19 mouse cellular contexts compared by ENCODE assay signal in genomic region chr11:77506941-77507340, GRCm38 (mm10). TPM values are rescaled to one million over a fixed set of nuclear protein-coding genes. Genes with fewer than 3 reads are reported as not detected.
DNase-seq lines count a peak whose midpoint lies in the region; ATAC-seq and TF ChIP-seq lines count a peak whose summit lies in the region.
"Had no signal": no experiment of that assay in that cellular context is flagged by ENCODE, and none has a peak within 500 bp of the region (broad histone marks: within the 10 kb centered on the region; RNA-seq: fewer than 3 reads in every experiment).

No protein-coding gene starts in this region.

- no peak overlapping the region for H3K4me3 ChIP-seq in stomach, embryonic 16.5 days (replicated peaks; ENCODE audit: low read length)
- H3K4me3 ChIP-seq in stomach, postnatal 0 days (ENCODE audit: low read depth, low read length), result no peak overlapping the region
- H3K4me3 ChIP-seq: heart, embryonic 10.5 days; hindbrain, embryonic 13.5 days; liver, embryonic 15.5 days had no signal

- peaks cover 32% of the 10 kb centered on the region for H3K36me3 ChIP-seq in stomach, embryonic 16.5 days (ENCODE audit: control insufficient read depth, insufficient read depth, low read length)
- peaks cover 33% of the 10 kb centered on the region for H3K36me3 ChIP-seq in stomach, postnatal 0 days (ENCODE audit: control insufficient read depth, insufficient read depth, low read length)

- no peak for ATAC-seq in stomach, embryonic 16.5 days (ENCODE audit: insufficient read depth, low FRiP score)
- no peak for ATAC-seq in stomach, postnatal 0 days (ENCODE audit: low FRiP score, low TSS enrichment)

- peak; percentile 42 for DNase-seq in cerebellum, adult 9-10 months
- DNase-seq in cerebellum, postnatal 36 days, result no peak
- peak; percentile 17 for DNase-seq in kidney, adult 9 months
- no peak for DNase-seq in kidney, adult 11 months
- no peak for DNase-seq in stomach, postnatal 0 days (ENCODE audit: low spot score)
- DNase-seq in embryo, embryonic 10.5 days (ENCODE audit: low spot score), result no peak
- DNase-seq: adrenal gland, adult 2 months; gastrocnemius, postnatal 10 days; heart, postnatal 10 days; left cerebral cortex, postnatal 4 days; right cerebral cortex, postnatal 4 days had no signal

- 77% methylated on average over 6 of the region's 6 CpGs for WGBS in stomach, embryonic 16.5 days
- WGBS in stomach, postnatal 0 days, result 80% methylated on average over 6 of the region's 6 CpGs

- no peak for TF ChIP-seq CTCF in stomach, postnatal 0 days (IDR thresholded peaks at IDR 0.05; ENCODE audit: low read depth)

- no peak for TF ChIP-seq EP300 in stomach, postnatal 0 days (optimal IDR thresholded peaks at IDR 0.05)

- H3K9ac ChIP-seq in stomach, embryonic 16.5 days (ENCODE audit: low read length), result 0 out of 2 replicates have a peak overlapping the region, but pooled peaks have one; percentile 5
- no peak overlapping the region for H3K9ac ChIP-seq in stomach, postnatal 0 days (ENCODE audit: low read length)
- H3K9ac ChIP-seq: hindbrain, embryonic 13.5 days; liver, embryonic 15.5 days had no signal

- H3K27ac ChIP-seq in stomach, embryonic 16.5 days (ENCODE audit: low read length), result no peak overlapping the region
- H3K27ac ChIP-seq in stomach, postnatal 0 days (replicated peaks), result no peak overlapping the region
- H3K27ac ChIP-seq: hindbrain, embryonic 13.5 days; liver, embryonic 15.5 days had no signal

- no peaks in the 10 kb centered on the region for H3K9me3 ChIP-seq in stomach, embryonic 16.5 days (replicated peaks; ENCODE audit: control insufficient read depth, low read length)
- no peaks in the 10 kb centered on the region for H3K9me3 ChIP-seq in stomach, postnatal 0 days (ENCODE audit: control insufficient read depth, low read length)
- H3K9me3 ChIP-seq: heart, embryonic 10.5 days; hindbrain, embryonic 13.5 days; liver, embryonic 15.5 days had no signal

- H3K4me2 ChIP-seq in stomach, embryonic 16.5 days (ENCODE audit: low read depth, low read length), result no peak overlapping the region
- H3K4me2 ChIP-seq in stomach, postnatal 0 days (replicated peaks; ENCODE audit: low read depth), result no peak overlapping the region
- H3K4me2 ChIP-seq: hindbrain, embryonic 13.5 days; liver, embryonic 15.5 days had no signal

- no peaks in the 10 kb centered on the region for H3K27me3 ChIP-seq in stomach, embryonic 16.5 days (ENCODE audit: control insufficient read depth, insufficient read depth, low read length)
- no peaks in the 10 kb centered on the region for H3K27me3 ChIP-seq in stomach, postnatal 0 days (ENCODE audit: control insufficient read depth, insufficient read depth, low read length)
- H3K27me3 ChIP-seq: hindbrain, embryonic 13.5 days had no signal

- peaks cover 9% of the 10 kb centered on the region for H3K4me1 ChIP-seq in stomach, embryonic 16.5 days (ENCODE audit: control insufficient read depth, insufficient read depth, low read length)
- peaks cover 2% of the 10 kb centered on the region; the same call in 1 of the 2 replicates for H3K4me1 ChIP-seq in stomach, postnatal 0 days (replicated peaks; ENCODE audit: control insufficient read depth, insufficient read depth)

RNA-seq across cellular contexts. Expression of gene Abhd15, which starts 8.0 kb away (rescaled TPM):
- 3.2 and 4.2 TPM in 2 replicates for polyA plus RNA-seq in stomach, embryonic 16.5 days (2015; fragmentation: Nextera tagmentation; extraction: Ambion mirVana)
- polyA plus RNA-seq in stomach, postnatal 0 days (2015; fragmentation: Nextera tagmentation; extraction: Ambion mirVana), result 1.8 and 1.9 TPM in 2 replicates

RNA-seq across cellular contexts. Expression of gene Trp53i13, which starts 8.8 kb away (rescaled TPM):
- polyA plus RNA-seq in stomach, embryonic 16.5 days (2015; fragmentation: Nextera tagmentation; extraction: Ambion mirVana), result 25.1 and 25.5 TPM in 2 replicates
- polyA plus RNA-seq in stomach, postnatal 0 days (2015; fragmentation: Nextera tagmentation; extraction: Ambion mirVana), result 19.5 and 20.9 TPM in 2 replicates

RNA-seq across cellular contexts. Expression of gene Gm10392, which starts 12.1 kb away (rescaled TPM):
- polyA plus RNA-seq in stomach, embryonic 16.5 days (2015; fragmentation: Nextera tagmentation; extraction: Ambion mirVana), result 0.17 TPM in 1 of 2 replicates, not detected in the other
- 0.06 and 0.07 TPM in 2 replicates for polyA plus RNA-seq in stomach, postnatal 0 days (2015; fragmentation: Nextera tagmentation; extraction: Ambion mirVana)
- polyA plus RNA-seq: adrenal gland, adult 2 months; cerebellum, adult 2 months; embryonic facial prominence, embryonic 11.5 days; frontal cortex, adult 2 months; heart, embryonic 10.5 days; hindbrain, embryonic 13.5 days; midbrain, embryonic 16.5 days had no signal

RNA-seq across cellular contexts. Expression of gene Git1, which starts 13.6 kb away (rescaled TPM):
- polyA plus RNA-seq in stomach, embryonic 16.5 days (2015; fragmentation: Nextera tagmentation; extraction: Ambion mirVana), result 7.9 and 9.1 TPM in 2 replicates
- 5.9 and 7.9 TPM in 2 replicates for polyA plus RNA-seq in stomach, postnatal 0 days (2015; fragmentation: Nextera tagmentation; extraction: Ambion mirVana)

RNA-seq across cellular contexts. Expression of gene Ankrd13b, which starts 17.5 kb away (rescaled TPM):
- 2.4 and 2.8 TPM in 2 replicates for polyA plus RNA-seq in stomach, embryonic 16.5 days (2015; fragmentation: Nextera tagmentation; extraction: Ambion mirVana)
- polyA plus RNA-seq in stomach, postnatal 0 days (2015; fragmentation: Nextera tagmentation; extraction: Ambion mirVana), result 2.4 and 3.0 TPM in 2 replicates

Comparison
In these comparisons a context has a peak if more than half of its experiments do, and no peak if none do; other contexts are left out.
1. DNase-seq: peak in cerebellum, adult 9-10 months (single experiment) and kidney, adult 9 months (single experiment); none in cerebellum, postnatal 36 days (0 of 2), kidney, adult 11 months (single experiment), stomach, postnatal 0 days (single experiment) and embryo, embryonic 10.5 days (single experiment).